Mouse (Mus musculus) heart, postnatal 14 days (tissue): ENCODE measurements at regions not wholly inside any gene's neighbourhood (a gene's known extent, or its start where the extent isn't known, plus 50 kb on each side); places are given as distances from the start of the nearest gene placed in this dataset.

ENCODE experiments used
- DNase-seq, 2 experiments: peaks; one replicate each; pipeline ENCODE4 v3.0.0; 2021 to 2022
- intact Hi-C: fragments of 180-260 bp; cut with DNase I; formaldehyde crosslinking; loops from one replicate; pipeline ENCODE4 v1.15.1; 2025

DNA sequence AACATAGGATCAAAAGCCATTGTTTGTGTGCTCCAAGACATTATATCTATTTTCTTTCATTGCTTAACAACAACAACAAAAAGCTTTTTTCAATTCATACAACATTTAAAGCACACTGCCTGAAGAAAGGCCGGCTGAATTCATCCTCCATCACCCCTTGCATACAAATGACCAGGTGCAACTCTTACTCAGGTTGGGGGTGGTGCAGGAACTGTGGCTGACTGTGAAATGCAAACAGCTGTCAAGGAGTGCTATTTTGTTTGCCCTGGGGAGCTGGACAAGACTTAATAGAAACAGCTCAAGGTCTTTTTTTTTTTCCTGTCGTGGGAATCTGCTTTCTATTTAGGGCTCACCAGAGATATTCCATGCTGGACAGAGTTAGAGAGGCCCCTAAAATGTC lies 406.6 kb upstream of the Cldn34d start:
- DNase-seq: no peak
- intact Hi-C loops: no loop called here

DNA sequence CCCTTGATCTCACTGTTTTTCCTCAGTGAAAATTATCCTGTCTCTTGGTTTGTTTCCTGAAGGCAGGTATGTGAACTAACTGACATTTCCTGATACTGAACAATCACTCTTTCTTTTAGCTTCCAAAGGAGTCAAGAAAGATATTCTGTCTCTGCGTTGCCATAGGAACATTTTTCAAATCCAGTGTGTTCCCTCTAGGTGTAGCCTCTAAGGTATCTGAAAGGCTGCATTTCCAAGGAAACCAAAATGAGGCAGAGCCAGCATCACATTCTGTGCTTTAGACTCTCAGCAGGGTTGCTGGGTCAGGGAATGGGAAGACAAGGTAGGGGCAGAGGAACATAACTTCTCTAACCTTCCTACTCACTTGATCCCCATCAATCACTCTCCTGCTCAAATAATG lies 411.2 kb upstream of the Cldn34d start:
- no peak for DNase-seq
- intact Hi-C loops: no loop called here

DNA sequence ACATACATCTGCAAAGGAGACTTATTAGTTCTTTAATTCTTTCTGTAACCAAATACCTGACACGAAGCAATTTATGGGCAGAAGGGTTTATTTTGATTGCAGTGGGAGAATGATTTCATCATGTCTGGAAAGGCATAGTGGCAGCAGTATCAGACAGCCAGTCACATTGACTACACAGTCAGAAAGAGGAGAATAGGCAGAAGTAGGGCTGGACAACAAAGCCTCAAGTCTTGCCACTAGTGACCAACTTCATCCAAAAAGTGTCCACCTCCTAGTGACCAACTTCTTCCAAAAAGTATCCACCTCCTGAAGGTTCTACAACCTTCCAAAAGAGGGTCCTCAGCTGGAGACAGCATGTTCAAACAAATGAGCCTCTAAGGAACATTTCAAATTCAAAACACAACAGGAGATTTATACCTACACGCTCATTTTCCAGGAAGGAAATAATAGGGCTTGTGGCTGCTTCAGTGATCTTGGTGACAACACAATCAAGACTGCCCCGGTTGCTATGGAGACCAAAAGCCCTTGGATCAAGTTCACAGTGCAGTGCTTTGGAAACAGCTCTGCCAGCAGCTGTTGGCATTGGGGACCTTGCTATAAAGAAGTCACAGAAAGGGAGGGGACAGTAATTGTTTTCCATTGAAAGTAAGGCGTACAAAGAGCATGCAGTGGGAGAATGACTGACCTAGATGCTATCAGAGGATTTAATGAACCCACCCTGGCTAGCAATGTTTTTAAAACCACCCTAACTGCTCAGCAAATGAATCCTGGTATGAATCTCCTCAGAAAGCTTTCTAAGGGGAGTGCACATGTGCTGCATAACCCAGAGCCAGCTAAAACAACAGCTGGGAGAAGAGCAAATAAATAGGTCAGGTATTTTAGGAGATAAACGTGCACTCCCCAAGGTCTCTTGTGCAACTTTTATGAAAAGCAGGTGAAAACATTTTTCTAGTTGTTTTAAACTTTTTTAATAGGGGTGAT lies 448.0 kb upstream of the Cldn34d start:
- intact Hi-C loops: no loop called here

DNA sequence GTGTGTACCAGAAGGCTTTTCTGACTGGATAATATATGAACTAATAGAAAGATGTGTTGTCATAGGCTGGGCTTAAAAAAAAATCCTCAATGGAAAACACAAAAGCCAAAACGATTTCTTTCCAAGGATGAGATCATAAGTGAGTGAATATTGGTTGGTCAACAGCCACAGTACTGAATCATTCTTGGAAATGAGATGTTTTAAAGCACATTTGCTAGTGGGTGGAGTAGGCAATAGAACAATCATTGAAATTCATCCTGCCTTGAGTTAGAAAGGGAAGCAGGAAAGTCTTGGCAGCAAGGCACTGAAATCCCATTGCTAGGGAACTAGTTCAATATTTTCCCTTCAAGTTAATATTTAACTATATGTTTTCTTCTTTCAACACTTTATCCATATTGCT lies 449.3 kb upstream of the Cldn34d start:
- peak in 1 of 2 experiments; percentile 3 for DNase-seq
- intact Hi-C loops: no loop called here

More for the DNA sequence above, 448.0 kb upstream of the Cldn34d start:
- DNase-seq: peak in 1 of 2 experiments; percentile 2

DNA sequence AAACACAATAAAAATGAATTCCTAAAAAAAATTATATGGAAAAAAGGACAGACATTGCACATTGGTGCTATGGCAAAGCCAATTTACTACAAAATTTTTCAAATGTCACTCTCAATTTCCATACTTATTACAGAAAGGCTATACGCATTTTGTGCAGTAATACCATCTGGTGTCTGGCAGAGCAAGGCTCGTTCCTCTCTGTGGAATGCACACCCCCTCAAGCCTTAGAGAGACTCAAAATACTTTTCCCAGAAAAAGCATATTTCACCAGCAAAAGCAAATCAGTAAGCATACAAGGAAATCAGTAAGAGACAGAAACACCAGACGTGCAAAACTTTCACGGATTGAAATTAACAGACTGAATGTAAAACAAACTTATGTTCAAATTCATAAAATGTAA lies 431.0 kb upstream of the Tbl1x start:
- intact Hi-C loops: no loop called here
- no peak for DNase-seq

DNA sequence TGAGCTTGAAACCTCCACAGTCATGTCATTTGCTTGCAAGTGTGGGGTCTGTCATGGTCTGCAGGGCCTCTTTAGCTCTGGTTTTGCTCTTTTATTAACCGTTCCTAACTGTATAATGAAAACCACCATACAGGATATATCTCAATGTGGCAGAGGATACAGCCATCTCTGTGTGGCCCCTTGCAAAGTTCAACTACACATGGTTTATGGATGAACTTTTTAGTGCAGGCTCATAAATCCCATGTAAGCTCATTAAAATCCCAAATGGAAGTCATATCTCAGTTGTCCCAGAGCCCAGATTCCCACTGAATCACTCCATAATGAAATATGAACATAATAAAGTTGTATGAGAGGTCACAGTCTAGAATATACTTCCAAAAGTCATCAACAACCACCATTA lies 428.1 kb upstream of the Tbl1x start:
- DNase-seq: no peak
- intact Hi-C loops: no loop called here

DNA sequence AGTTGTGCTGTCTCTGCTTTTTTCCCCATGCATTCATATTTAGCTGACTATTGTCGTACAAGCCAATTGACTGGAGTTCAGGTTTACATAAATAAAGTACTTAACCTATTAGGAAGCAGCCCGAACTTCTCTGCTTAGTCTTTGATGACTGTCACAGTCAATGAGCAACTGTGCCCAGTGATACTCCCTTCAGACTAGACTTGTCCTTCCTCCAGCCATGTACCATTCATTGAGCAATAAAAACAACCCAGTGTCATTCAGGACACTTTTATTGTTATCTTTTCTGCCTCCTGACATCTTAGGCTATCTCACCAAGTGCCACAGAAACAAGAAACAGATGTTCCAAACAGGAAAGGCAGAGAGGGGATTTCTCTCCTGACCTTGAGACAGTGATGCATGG lies 389.1 kb upstream of the Tbl1x start:
- intact Hi-C loops: no loop called here
- DNase-seq: no peak
